Mouse (Mus musculus) thymus, adult 2 months (tissue): ENCODE measurements around the gene Gab1.

Source experiments
- CTCF ChIP-seq: fragments of 200-500 bp; IDR thresholded peaks from 2 replicates; pipeline ENCODE4 v1.5.1; 2012; ENCODE audit warnings: mild to moderate bottlenecking, control low read depth, low read length, moderate library complexity, borderline replicate concordance; ENCODE audit not compliant: control insufficient read depth, poor library complexity, insufficient read depth; ENCODE audit errors: extremely low read depth
- POLR2A ChIP-seq: fragments of 200-500 bp; IDR thresholded peaks from 2 replicates; pipeline ENCODE4 v1.6.1; 2012; ENCODE audit warnings: mild to moderate bottlenecking, low read length, control low read depth, moderate library complexity; ENCODE audit not compliant: control insufficient read depth, poor library complexity, insufficient read depth; ENCODE audit errors: extremely low read depth

GRCm38 (mm10) chr8:80824426-80824825 is 55.9 kb downstream of the Gab1 start:
- TF ChIP-seq CTCF (no peak), POLR2A (no peak)
